Comparison of ENCODE assay signal across 7 mouse cellular contexts in the genomic region with DNA sequence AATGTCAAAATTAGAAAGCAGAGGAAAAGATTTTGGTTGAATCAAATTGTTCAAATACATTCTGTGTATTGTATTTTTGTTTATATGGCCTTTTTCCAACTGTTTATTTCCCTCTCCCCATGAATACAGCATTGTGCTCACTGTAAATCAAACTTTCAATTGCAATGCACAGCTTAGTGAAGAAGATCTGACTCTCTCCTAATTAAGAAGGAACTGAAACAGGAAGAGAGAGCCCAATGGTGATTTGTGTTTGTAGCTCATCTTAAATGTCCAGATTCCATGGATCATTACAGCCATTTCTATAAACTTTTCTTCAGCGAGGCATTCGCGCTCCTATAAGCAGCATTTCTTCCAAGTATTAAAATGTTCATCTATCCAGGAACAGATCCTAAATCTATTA.
"Had no signal": no experiment of that assay in that cellular context is flagged by ENCODE, and none has a peak within 500 bp of the region (broad histone marks: within the 10 kb centered on the region; RNA-seq: fewer than 3 reads in every experiment).

No protein-coding gene starts in this region.

- H3K36me3 ChIP-seq: midbrain, embryonic 10.5 days; midbrain, embryonic 12.5 days; neural tube, embryonic 12.5 days; stomach, embryonic 15.5 days had no signal

- H3K27me3 ChIP-seq: midbrain, embryonic 12.5 days; neural tube, embryonic 12.5 days; stomach, embryonic 15.5 days had no signal

- H3K4me3 ChIP-seq: midbrain, embryonic 10.5 days; midbrain, embryonic 12.5 days; myocyte; neural tube, embryonic 12.5 days; stomach, embryonic 15.5 days had no signal

- H3K9ac ChIP-seq: lung, embryonic 14.5 days; midbrain, embryonic 12.5 days; neural tube, embryonic 12.5 days; stomach, embryonic 15.5 days had no signal

- H3K9me3 ChIP-seq: midbrain, embryonic 10.5 days; midbrain, embryonic 12.5 days; neural tube, embryonic 12.5 days; stomach, embryonic 15.5 days had no signal

- H3K4me1 ChIP-seq: midbrain, embryonic 10.5 days; midbrain, embryonic 12.5 days; neural tube, embryonic 12.5 days; stomach, embryonic 15.5 days had no signal

- H3K4me2 ChIP-seq: lung, embryonic 14.5 days; midbrain, embryonic 12.5 days; neural tube, embryonic 12.5 days; stomach, embryonic 15.5 days had no signal

- H3K27ac ChIP-seq: midbrain, embryonic 10.5 days; midbrain, embryonic 12.5 days; neural tube, embryonic 12.5 days; stomach, embryonic 15.5 days; stomach, postnatal 0 days had no signal
